Mouse (Mus musculus) skeletal muscle tissue, adult 2 months (tissue): Measurements from ENCODE around the gene Ccl3.

ENCODE experiments used
- DNase-seq: peaks from one replicate; pipeline ENCODE4 v3.0.0-alpha.2; 2012; ENCODE audit warnings: low read depth, low spot score

Ccl3 gene

DNA sequence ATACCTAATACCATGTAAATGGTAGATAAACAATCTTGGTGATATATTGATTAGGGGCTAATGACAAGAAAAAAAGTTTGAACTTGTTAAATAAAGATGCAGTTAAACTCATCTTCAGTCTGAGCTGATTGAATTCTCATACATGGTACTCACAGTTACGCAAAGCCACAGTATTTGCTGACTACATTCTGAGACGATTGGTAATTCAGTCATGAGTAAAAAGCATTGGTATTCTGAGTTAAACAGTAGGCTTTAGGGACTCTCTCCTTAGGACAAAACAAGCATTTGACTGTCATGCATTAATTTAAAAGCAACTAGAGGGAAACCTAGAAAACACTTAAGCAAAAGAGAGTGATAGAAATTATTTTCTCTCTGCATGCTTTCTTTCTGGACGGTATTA lies 25.6 kb downstream of the Ccl3 start:
- DNase-seq: no peak

DNA sequence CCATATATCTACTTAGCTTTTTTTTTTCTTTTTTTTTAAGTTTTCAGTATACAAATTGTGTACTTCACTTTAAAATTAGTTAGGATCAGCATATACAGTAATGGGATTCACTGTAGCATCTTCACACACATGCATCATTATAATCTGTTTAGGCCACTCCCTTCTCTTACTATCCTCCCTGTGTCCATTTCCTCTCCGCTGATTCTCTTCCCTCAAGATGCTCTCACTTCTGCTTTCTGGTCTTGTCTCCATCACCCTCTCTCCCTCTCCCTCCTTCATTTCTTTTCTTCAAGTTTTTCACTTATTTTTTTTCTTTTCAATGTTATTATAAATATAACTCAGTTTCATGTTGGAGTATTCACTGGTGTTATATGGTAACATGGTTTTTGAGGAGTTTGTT lies 30.1 kb downstream of the Ccl3 start:
- DNase-seq: no peak

DNA sequence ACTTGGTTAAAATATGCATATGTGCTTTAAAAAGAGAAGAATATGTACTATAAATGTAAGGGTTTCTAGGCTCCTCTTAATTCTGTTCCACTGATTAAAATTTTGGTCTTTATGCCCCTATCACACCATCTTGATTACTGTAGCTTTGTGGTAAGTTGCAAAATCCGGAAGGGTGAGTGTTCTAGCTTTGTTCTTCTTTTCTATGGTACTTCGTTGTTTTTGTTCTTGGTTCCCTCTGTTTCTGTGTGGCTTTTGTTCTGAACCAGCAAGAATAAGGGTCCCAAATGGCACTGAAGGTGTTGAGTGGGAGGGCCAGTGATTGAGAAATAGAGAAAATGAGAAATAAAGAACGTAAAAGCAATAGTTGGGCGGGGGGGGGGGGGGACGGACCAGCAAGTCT lies 30.9 kb downstream of the Ccl3 start:
- no peak for DNase-seq

DNA sequence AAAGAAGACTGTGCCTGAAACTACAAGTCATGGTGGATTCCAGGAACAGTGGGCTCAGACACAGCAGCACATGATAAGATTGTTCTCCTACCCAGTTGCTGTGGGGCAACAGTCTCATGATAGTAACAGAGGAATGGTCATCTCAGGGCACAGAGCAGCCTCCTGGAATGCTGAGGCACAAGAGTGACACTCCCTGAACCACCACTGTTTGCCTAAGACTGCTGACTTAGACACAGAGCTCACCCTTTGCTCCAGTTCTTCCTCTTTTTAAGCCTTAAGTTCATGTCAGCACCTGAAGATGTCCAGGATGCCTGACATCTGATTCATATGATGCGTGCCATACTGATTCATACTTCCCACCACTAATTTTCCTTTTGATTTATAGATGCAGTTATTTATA lies 32.6 kb downstream of the Ccl3 start:
- no peak for DNase-seq

DNA sequence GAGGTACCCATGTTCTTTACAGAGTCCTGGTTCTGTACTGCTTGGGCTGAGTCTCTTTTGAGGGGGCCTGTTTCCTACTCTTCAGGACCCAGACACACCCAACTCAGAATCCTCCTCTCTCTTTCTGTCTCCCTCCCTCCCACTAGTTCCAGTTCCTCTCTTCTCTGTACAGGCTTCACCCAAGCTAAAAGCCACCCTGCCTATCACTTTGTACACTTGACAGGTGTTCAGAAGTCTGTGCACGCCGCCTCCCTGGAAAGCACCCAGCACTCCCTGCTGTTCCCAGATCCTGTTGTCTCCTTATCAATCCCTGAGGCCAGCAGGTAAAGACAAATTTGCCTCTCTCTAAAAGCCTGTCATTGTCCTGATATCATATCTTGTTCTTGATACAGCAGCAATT lies 38.3 kb downstream of the Ccl3 start:
- no peak for DNase-seq

DNA sequence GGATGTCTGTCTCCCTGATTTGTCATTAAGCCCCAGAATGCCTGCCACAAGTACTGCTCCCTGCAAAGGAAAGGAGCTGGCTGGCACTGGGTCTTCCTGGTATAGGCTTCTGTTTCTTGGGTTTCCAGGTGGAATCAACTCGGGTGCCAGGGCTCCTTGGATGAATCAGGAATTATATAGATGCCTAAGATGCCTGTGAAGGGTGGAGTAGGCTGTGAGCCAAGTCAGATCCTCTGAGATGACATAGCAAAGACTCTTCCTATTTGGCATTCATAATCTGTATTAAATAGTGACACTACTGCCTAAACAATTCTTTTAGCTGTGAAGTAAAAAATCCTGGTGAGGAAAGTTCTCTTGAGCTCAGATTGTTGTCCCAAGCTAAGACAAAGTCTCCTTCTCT lies 42.8 kb downstream of the Ccl3 start:
- no peak for DNase-seq

DNA sequence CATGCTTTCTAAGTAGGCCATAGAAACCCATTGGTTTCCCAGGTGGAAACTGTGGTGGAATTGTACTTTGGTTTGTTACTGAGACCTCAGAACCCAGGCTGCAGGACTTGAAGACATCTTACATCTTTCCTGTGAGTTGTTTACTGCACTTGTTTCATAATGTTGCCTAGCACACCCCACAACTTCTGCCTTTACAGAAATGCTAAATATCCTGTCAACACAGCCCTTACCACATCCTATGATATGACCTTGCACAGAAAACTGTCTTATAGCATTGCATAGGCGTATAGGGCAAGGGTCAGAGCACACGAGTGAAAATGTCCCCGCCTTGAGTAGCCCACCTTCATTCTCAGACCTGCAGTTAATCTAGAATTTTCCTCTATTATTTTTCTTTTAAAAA lies 43.6 kb downstream of the Ccl3 start:
- DNase-seq: no peak

DNA sequence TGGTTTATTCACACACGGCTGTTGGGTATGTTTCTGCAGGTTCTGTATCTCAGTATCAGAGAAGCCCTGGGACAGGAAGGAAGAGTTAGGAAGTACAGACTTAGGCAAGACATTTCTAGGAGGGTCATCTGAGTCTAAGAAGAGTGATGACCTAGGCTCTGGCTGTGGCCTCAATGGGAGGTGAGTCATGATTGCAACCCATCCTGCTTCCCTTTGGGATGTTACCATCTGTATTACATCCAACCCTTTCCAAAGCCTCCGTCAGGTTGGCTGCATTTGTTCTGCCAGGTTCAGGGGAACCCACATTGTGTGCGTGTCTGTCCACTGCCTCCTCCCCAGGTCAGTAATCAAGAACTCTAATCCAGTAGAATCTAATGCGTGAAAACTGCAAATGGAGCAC lies 44.5 kb downstream of the Ccl3 start:
- no peak for DNase-seq

DNA sequence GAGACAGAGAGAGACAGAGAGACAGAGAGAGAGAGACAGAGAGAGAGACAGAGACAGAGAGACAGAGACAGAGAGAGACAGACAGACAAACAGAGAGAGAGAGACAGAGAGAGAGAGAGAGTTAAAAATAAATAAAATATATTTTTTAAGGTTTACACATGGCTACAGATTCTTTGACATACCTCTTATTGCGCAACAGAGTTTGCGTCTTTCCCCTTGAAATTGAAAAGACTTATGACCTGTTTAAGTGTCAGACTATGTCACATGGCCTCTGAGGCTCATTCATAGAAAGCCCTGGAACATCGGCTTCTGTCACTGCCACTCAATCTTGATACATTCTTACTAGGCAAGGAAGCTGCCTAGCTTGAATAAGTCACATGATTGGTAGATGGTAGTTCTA lies 45.8 kb downstream of the Ccl3 start:
- DNase-seq: no peak

DNA sequence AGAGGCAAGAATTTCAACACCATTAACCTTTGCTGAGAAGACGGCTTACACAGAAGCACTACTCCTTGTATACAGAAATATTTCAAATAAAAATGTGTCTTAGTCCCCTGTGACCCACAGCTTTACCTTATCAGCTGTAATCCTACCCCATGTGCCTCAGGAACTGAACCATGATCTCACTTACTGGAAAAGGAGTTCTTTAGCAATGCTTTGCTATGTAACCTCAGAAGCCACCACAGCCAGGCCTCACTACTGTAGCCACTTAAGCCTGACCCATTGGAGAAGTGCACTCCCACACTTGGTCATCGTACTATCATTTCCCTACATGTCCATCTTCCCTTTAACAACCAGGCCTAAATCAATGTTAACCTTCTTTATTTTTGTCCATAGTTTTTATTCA lies 48.6 kb downstream of the Ccl3 start:
- no peak for DNase-seq

DNA sequence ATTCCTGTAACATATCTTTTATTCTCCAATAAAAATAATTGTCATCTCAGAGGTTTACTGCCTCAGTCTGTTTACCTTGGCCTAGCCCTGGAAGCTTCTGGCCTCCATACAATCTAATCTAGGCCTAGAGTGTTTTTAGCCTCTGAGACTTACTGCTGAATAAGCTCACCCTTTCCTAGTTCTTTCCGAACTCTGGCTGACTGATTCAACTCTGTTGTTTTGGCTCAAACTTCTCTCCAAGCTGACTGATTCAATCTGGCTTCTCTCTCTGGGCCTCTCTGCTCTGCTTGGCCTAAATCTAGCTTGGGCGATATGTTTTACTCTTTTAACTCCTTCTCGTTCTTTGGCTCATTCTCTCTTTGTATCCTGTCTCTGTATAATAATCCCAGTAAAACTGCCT lies 50.2 kb downstream of the Ccl3 start:
- no peak for DNase-seq

DNA sequence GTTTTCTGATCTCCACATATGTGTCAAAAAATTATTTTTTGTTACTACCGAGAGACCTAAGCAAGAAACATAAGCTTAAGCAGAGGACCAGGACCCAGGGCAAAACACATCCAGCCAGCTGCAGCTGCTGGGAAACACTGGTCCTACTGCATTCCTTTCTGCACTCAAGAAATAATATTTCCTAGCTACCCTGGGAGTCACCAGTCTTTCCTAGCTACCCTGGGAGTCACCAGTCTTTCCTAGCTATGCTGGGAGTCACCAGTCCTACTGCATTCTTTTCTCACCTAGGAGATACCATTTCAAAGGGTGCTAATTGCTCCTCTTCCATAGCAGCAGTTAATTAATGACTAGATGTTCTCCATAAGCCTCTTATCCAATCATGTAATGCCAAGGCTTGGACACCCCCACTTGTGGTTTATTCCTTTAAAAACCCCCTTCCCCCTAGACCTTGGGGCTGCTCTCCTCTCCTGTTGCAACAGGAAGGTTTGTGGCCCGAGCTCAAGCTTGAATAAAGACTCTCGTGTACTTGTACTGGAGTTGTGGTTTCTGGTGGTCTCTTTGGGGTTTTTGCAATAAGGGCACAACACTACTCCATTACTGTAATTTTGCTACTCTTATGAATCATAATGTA lies 50.8 kb downstream of the Ccl3 start:
- no peak for DNase-seq
